Mouse (Mus musculus) ES-Bruce4 (cell line): ENCODE measurements around the gene Gfap. TPM values are rescaled to one million over a fixed set of nuclear protein-coding genes. Genes with fewer than 3 reads are reported as not detected.
A peak's percentile ranks its signal among the peaks of the same experiment; 100 is the strongest.

Source experiments
- H3K27ac ChIP-seq: 2 replicates; pipeline ENCODE4 v1.5.1; 2012; ENCODE audit warnings: low read length, inconsistent platforms; ENCODE audit not compliant: insufficient read depth
- H3K27me3 ChIP-seq: 2 replicates; pipeline ENCODE4 v1.6.1; 2012; ENCODE audit warnings: mild to moderate bottlenecking, low read length, inconsistent platforms; ENCODE audit not compliant: control insufficient read depth, poor library complexity, insufficient read depth, severe bottlenecking
- H3K36me3 ChIP-seq: 2 replicates; pipeline ENCODE4 v1.6.1; 2012; ENCODE audit warnings: inconsistent platforms, mild to moderate bottlenecking, low read length, moderate library complexity; ENCODE audit not compliant: control insufficient read depth, poor library complexity, insufficient read depth, severe bottlenecking
- H3K4me1 ChIP-seq: one replicate; pipeline ENCODE4 v1.8.1; 2011; ENCODE audit warnings: low read length; ENCODE audit not compliant: control insufficient read depth, insufficient read depth
- H3K4me3 ChIP-seq: 2 replicates; pipeline ENCODE4 v1.5.1; 2011; ENCODE audit warnings: low read depth, mild to moderate bottlenecking, low read length
- H3K9ac ChIP-seq: 2 replicates; pipeline ENCODE4 v1.6.1; 2012; ENCODE audit warnings: low read depth, mild to moderate bottlenecking, inconsistent platforms; ENCODE audit not compliant: poor library complexity, severe bottlenecking
- H3K9me3 ChIP-seq: replicated peaks from 2 replicates; pipeline ENCODE4 v1.6.1; 2012; ENCODE audit warnings: mild to moderate bottlenecking, low read length, inconsistent platforms; ENCODE audit not compliant: control insufficient read depth, poor library complexity, insufficient read depth, severe bottlenecking
- CTCF ChIP-seq: IDR thresholded peaks from one replicate; pipeline ENCODE4 v1.8.1; 2011; ENCODE audit warnings: low read depth, low read length
- EP300 ChIP-seq: IDR thresholded peaks from 2 replicates; pipeline ENCODE4 v1.6.1; 2011; ENCODE audit warnings: low read depth, low read length; ENCODE audit not compliant: insufficient read depth
- POLR2A ChIP-seq: IDR thresholded peaks from one replicate; pipeline ENCODE4 v1.8.1; 2011; ENCODE audit warnings: low read length; ENCODE audit not compliant: insufficient read depth
- polyA plus RNA-seq: library from polyadenylated mRNA; stranded (reverse); fragments of >200 nt; gene quantifications from 2 replicates; pipeline ENCODE4 v1.2.4, GENCODE M21; 2011; ENCODE audit warnings: low read depth; ENCODE audit not compliant: missing spikeins, insufficient read depth, insufficient read length

Gfap gene
- polyA plus RNA-seq, 1 experiment = not detected

GRCm38 (mm10) chr11:102890096-102890495, 10.6 kb downstream of the Gfap start:
- H3K9ac ChIP-seq = no peak overlapping the region
- no peaks in the 10 kb centered on the region for H3K27me3 ChIP-seq
- no peaks in the 10 kb centered on the region for H3K36me3 ChIP-seq
- TF ChIP-seq EP300 = no peak
- no peak for TF ChIP-seq CTCF
- TF ChIP-seq POLR2A = no peak
- no peak overlapping the region for H3K4me3 ChIP-seq
- no peaks in the 10 kb centered on the region for H3K4me1 ChIP-seq
- H3K9me3 ChIP-seq = no peaks in the 10 kb centered on the region
- no peak overlapping the region for H3K27ac ChIP-seq

GRCm38 (mm10) chr11:102888135-102888534, 12.6 kb downstream of the Gfap start:
- Histone ChIP-seq H3K4me1 (no peaks in the 10 kb centered on the region), H3K27ac (no peak overlapping the region), H3K27me3 (no peaks in the 10 kb centered on the region), H3K36me3 (no peaks in the 10 kb centered on the region), H3K9ac (no peak overlapping the region), H3K4me3 (no peak overlapping the region), H3K9me3 (no peaks in the 10 kb centered on the region)
- TF ChIP-seq CTCF (no peak), POLR2A (no peak), EP300 (no peak)

DNA sequence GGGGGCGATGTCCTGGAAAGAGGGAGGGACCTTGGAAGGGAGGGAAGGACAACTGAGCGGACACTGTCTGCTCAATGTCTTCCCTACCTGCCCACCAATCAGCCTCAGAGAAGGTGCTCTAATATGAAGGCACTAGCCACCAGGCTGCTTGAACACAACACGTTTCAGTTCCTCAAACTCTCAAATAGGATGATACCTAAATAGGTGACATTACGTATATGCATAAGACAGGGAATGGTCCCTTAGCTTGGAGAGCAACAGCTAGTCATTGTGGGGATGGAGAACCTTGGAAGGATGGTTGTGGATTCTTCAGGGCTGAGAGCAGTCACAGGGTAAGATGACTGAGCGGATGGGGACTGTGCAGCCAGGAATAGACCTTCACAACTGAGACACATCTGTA, 13.3 kb downstream of the Gfap start:
- no peaks in the 10 kb centered on the region for H3K4me1 ChIP-seq
- H3K4me3 ChIP-seq = no peak overlapping the region
- no peaks in the 10 kb centered on the region for H3K27me3 ChIP-seq
- H3K27ac ChIP-seq = no peak overlapping the region
- H3K9ac ChIP-seq = no peak overlapping the region
- H3K9me3 ChIP-seq = no peaks in the 10 kb centered on the region
- H3K36me3 ChIP-seq = no peaks in the 10 kb centered on the region
- no peak for TF ChIP-seq POLR2A
- TF ChIP-seq CTCF = no peak
- TF ChIP-seq EP300 = no peak

GRCm38 (mm10) chr11:102884616-102885219, 16.0 kb downstream of the Gfap start, which contains the start of gene Fam187a:
TSS of gene Fam187a (plus strand) at chr11:102885169.
- H3K27me3 ChIP-seq = no peaks in the 10 kb centered on the region

GRCm38 (mm10) chr11:102881314-102882198, 19.2 kb downstream of the Gfap start:
- Histone ChIP-seq H3K27me3 (no peaks in the 10 kb centered on the region), H3K4me1 (no peaks in the 10 kb centered on the region), H3K4me3 (peak overlapping the region; percentile 99), H3K27ac (no peak overlapping the region), H3K9ac (peak overlapping the region; percentile 92), H3K9me3 (no peaks in the 10 kb centered on the region), H3K36me3 (peaks cover 13% of the 10 kb centered on the region)
- TF ChIP-seq EP300 (no peak), CTCF (no peak), POLR2A (no peak)

More at GRCm38 (mm10) chr11:102884616-102885219, 16.0 kb downstream of the Gfap start, which contains the start of gene Fam187a:
- Histone ChIP-seq H3K36me3 (no peaks in the 10 kb centered on the region), H3K27ac (no peak within 1 kb of the TSS), H3K9me3 (no peaks in the 10 kb centered on the region), H3K4me3 (peak within 1 kb of the TSS; percentile 10; the same call in 1 of the 2 replicates), H3K4me1 (no peaks in the 10 kb centered on the region), H3K9ac (peak within 1 kb of the TSS; percentile 30; the same call in 1 of the 2 replicates)
- TF ChIP-seq CTCF (no peak), POLR2A (no peak), EP300 (no peak)
